Mouse (Mus musculus): ENCODE measurements at regions not wholly inside any gene's neighbourhood (a gene's known extent, or its start where the extent isn't known, plus 50 kb on each side); places are given as distances from the start of the nearest gene placed in this dataset.
"Not testable (repeated sequence)": the region's sequence is repeated elsewhere in the genome, so short reads cannot be mapped to it uniquely, and the experiment has no call there.

DNA sequence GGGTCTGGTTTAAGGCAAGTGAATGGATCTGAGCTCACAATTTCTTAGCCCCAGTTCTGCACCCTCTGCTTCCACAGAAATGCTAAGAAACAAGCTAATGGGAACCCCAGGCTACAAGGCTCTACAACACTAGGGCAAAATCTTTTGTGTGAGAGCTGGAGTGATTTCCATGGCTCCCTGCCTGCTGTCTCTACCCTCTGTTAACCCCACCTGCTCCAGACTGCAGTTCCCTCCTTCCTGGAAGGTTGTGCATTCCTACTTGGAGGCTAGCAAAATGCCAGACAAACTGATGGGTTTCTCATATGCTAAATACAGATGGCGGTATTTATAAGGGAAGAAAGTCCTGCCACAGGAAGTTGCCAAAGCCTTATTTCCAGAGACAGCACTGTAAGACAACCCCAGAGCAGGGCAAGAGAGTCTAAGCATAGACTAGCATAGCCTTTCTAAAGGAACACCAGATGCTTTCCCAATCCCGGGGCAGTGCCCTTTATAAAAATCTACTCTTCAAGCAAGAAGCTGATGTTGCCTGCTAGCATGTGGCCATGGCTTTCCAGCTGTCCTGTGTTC lies 145.1 kb downstream of the Spata19 start:
- no peak for TF ChIP-seq EP300 (IDR thresholded peaks at IDR 0.05; ENCODE audit: low read depth)
- no peak for TF ChIP-seq CTCF (IDR thresholded peaks at IDR 0.05; ENCODE audit: low read depth)

DNA sequence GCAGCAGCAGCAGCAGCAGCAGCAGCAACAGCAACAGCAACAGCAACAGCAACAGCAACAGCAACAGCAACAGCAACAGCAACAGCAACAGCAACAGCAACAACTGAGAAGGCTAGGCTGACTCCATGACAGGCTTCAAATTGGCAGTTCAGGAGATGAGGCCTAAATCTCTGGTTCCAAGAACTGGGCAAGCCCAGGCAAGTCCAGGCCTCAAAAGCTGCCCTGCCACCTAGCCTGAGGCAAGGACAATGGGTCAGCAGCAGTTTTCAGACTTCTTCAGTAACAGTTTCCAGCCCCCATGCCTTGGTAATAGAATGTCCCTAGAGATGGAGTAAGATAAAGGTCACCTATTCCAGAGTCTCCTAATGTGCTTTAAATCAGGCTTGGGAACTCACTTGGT lies 158.1 kb downstream of the Spata19 start:
- not testable (repeated sequence) for H3K27me3 ChIP-seq (ENCODE audit: insufficient read depth, low read length); DNase-seq; H3K36me3 ChIP-seq (replicated peaks; ENCODE audit: insufficient read depth, low read length); H3K9me3 ChIP-seq (ENCODE audit: low read length); H3K4me2 ChIP-seq (ENCODE audit: low read depth, low read length); H3K4me1 ChIP-seq (ENCODE audit: insufficient read depth); H3K9ac ChIP-seq (replicated peaks); H3K4me3 ChIP-seq (ENCODE audit: low read depth, low read length); ATAC-seq; H3K27ac ChIP-seq (ENCODE audit: low read depth)

More for the DNA sequence above, 145.1 kb downstream of the Spata19 start:
- Histone ChIP-seq H3K4me2 (ENCODE audit: low read depth, low read length) (no peak overlapping the region), H3K9ac (replicated peaks) (no peak overlapping the region), H3K27me3 (ENCODE audit: insufficient read depth, low read length) (no peaks in the 10 kb centered on the region), H3K36me3 (replicated peaks; ENCODE audit: insufficient read depth, low read length) (no peaks in the 10 kb centered on the region), H3K4me3 (ENCODE audit: low read depth, low read length) (no peak overlapping the region), H3K4me1 (ENCODE audit: insufficient read depth) (no peaks in the 10 kb centered on the region), H3K27ac (ENCODE audit: low read depth) (no peak overlapping the region), H3K9me3 (ENCODE audit: low read length) (no peaks in the 10 kb centered on the region)
- 69% methylated on average over 2 of the region's 2 CpGs for WGBS (ENCODE audit: insufficient replicate concordance)
- ATAC-seq (no peak), DNase-seq (no peak)

DNA sequence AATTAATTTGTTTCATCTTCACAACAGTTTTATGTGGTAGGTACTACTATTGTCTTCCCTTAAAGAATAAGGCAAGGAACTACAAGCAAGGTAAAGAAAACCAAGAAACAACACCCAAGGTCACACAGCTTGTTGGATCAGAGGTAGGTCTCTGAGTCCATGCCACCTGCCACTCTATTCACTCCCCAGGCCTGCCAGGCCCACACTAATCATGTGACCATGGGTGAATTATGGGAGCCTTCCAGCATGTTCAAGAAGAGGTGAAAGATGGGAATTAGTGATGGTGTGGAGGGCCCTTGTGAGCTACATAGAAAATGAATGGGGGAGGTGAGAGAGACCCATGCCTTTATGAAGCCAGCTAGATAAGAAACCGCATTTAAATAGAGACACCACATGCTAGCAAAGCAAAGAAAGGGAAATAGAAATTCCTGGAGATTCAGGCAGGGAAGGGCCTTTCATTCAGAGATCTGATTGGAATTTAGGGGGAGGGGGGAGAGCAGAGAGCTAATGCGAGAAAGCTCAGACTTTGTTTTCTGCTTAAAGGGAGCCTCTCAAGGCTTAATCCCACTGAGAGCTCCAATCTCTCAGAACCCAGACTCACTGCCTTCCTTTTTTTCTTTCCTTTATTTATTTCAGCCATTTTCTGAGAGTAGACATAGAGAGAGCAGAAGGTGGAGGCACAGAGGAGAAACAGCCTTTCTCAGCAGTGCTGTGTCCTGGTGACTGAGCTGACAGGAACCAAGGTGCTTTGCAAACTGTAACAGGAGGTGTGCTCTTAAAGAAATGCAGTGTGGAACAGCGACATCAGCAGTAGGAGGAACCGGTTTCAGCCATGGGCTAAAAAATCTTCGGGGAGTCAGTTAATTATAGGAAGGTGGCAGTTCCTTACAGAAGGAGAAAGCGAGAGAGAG lies 160.0 kb downstream of the Spata19 start:
- Histone ChIP-seq H3K27ac (ENCODE audit: low read depth) (no peak overlapping the region), H3K4me1 (ENCODE audit: insufficient read depth) (no peaks in the 10 kb centered on the region), H3K4me2 (ENCODE audit: low read depth, low read length) (no peak overlapping the region), H3K9ac (replicated peaks) (no peak overlapping the region), H3K36me3 (replicated peaks; ENCODE audit: insufficient read depth, low read length) (no peaks in the 10 kb centered on the region), H3K9me3 (ENCODE audit: low read length) (no peaks in the 10 kb centered on the region), H3K4me3 (ENCODE audit: low read depth, low read length) (no peak overlapping the region), H3K27me3 (ENCODE audit: insufficient read depth, low read length) (no peaks in the 10 kb centered on the region)
- no peak for ATAC-seq
- TF ChIP-seq CTCF (IDR thresholded peaks at IDR 0.05; ENCODE audit: low read depth) (no peak), EP300 (IDR thresholded peaks at IDR 0.05; ENCODE audit: low read depth) (no peak)
- DNase-seq, result no peak
- 13% methylated on average over 6 of the region's 6 CpGs for WGBS (ENCODE audit: insufficient replicate concordance)

DNA sequence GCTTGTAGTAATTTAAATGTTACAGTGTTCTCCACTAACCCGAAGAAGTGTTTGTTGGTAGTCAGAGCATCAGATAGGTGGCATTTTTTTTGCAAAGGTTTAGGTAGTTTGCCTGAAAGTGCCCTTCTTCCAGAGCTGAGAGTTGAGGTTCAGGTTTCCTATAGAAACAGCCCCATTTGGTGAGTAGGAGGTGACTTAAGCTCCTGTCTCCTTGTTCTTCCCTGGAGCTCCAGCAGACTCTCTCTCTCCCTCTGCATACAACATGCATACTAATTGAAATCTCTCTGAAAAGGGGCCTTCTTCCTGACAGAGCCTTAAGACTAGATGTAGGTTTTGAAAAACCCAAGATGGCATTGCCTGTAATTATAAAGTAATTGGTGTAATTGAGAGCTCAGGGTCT lies 161.3 kb downstream of the Spata19 start:
- TF ChIP-seq EP300 (IDR thresholded peaks at IDR 0.05; ENCODE audit: low read depth), result no peak
- TF ChIP-seq CTCF (IDR thresholded peaks at IDR 0.05; ENCODE audit: low read depth), result no peak
- no peak for ATAC-seq
- 38% methylated on average over 1 of the region's 1 CpGs for WGBS (ENCODE audit: insufficient replicate concordance)
- Histone ChIP-seq H3K9me3 (ENCODE audit: low read length) (no peaks in the 10 kb centered on the region), H3K27me3 (ENCODE audit: insufficient read depth, low read length) (no peaks in the 10 kb centered on the region), H3K9ac (replicated peaks) (no peak overlapping the region), H3K4me1 (ENCODE audit: insufficient read depth) (no peaks in the 10 kb centered on the region), H3K36me3 (replicated peaks; ENCODE audit: insufficient read depth, low read length) (no peaks in the 10 kb centered on the region), H3K4me2 (ENCODE audit: low read depth, low read length) (no peak overlapping the region), H3K4me3 (ENCODE audit: low read depth, low read length) (no peak overlapping the region), H3K27ac (ENCODE audit: low read depth) (no peak overlapping the region)
- DNase-seq, result no peak

GRCm38 (mm10) chr9:27558286-27558685 lies 161.7 kb downstream of the Spata19 start:
- Histone ChIP-seq H3K9me3 (ENCODE audit: low read length) (no peaks in the 10 kb centered on the region), H3K4me1 (ENCODE audit: insufficient read depth) (no peaks in the 10 kb centered on the region), H3K4me3 (ENCODE audit: low read depth, low read length) (no peak overlapping the region), H3K9ac (replicated peaks) (no peak overlapping the region), H3K27me3 (ENCODE audit: insufficient read depth, low read length) (no peaks in the 10 kb centered on the region), H3K36me3 (replicated peaks; ENCODE audit: insufficient read depth, low read length) (no peaks in the 10 kb centered on the region), H3K4me2 (ENCODE audit: low read depth, low read length) (no peak overlapping the region), H3K27ac (ENCODE audit: low read depth) (no peak overlapping the region)
- 39% methylated on average over 3 of the region's 3 CpGs for WGBS (ENCODE audit: insufficient replicate concordance)
- ATAC-seq (no peak), DNase-seq (no peak)
- TF ChIP-seq EP300 (IDR thresholded peaks at IDR 0.05; ENCODE audit: low read depth), result no peak
- no peak for TF ChIP-seq CTCF (IDR thresholded peaks at IDR 0.05; ENCODE audit: low read depth)

DNA sequence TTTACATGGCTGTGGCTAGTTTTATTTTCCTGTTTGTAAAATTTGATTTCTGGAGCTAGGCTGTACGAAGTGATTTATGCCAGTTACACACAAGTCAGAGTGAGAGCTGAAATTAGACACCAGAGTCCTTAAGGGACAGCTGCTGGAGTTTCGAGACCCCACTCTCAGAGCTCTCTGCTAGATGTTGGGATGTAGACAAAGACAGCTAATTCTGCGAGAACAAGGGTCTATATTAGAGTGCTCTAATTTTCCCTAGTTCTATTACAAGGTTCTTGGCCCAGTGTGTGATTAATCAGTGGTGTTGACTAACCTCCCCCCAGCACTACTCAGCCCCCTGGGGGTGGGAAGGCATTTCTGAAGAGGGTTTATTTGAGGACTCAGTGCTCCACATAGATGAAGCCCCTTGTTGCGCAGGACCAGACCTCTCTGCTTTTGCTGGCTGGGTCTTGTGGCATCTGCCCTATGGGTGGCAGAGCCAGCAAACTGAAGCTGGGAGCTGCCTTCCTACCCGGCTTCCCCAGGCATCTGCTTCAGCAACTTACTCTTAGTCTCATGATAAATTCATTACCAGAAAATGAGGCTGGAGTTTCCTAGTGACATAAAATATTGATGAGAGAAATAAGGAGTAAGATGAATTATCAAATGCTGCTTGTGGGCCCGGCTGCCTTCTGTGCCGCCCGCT lies 171.9 kb downstream of the Spata19 start:
- TF ChIP-seq EP300 (IDR thresholded peaks at IDR 0.05; ENCODE audit: low read depth) (no peak), CTCF (IDR thresholded peaks at IDR 0.05; ENCODE audit: low read depth) (no peak)
- DNase-seq, result no peak
- H3K27me3 ChIP-seq (ENCODE audit: insufficient read depth, low read length), result no peaks in the 10 kb centered on the region
- H3K4me1 ChIP-seq (ENCODE audit: insufficient read depth), result no peaks in the 10 kb centered on the region
- WGBS (ENCODE audit: insufficient replicate concordance), result 79% methylated on average over 8 of the region's 8 CpGs
- H3K27ac ChIP-seq (ENCODE audit: low read depth), result no peak overlapping the region
- no peak overlapping the region for H3K9ac ChIP-seq (replicated peaks)
- H3K36me3 ChIP-seq (replicated peaks; ENCODE audit: insufficient read depth, low read length), result no peaks in the 10 kb centered on the region
- no peak overlapping the region for H3K4me2 ChIP-seq (ENCODE audit: low read depth, low read length)
- ATAC-seq, result no peak
- H3K4me3 ChIP-seq (ENCODE audit: low read depth, low read length), result no peak overlapping the region
- no peaks in the 10 kb centered on the region for H3K9me3 ChIP-seq (ENCODE audit: low read length)

Measured in liver, postnatal 0 days (tissue).